Mouse (Mus musculus): ENCODE results near the gene Fam169b.

DNA sequence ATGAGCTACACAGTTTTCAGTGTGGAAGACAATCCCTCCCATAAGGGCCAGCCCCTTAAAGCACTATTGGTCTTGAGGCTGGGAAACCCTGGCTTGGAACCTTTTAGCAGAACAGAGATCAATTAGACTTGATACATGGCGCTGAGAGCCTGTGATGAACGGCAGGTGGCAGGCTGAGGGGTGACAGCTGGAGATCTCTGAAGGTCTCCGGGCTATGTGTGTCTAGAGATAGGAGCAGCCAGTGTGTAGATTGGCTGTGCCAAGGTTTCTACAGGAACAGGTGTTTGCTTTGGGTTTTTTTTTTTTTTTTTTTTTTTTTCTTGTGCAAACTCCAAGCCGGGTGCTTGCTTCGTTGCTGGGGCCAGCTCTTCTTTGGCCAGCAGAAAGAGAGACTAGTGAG is 135.0 kb downstream of the Fam169b start:
- no peak for TF ChIP-seq CTCF (IDR thresholded peaks at IDR 0.05; ENCODE audit: low read depth)
- TF ChIP-seq EP300 (IDR thresholded peaks at IDR 0.05; ENCODE audit: low read depth), result no peak
